Mouse (Mus musculus) embryonic facial prominence, embryonic 10.5 days (tissue): ENCODE data around the gene Olfr223. TPM values are rescaled to one million over a fixed set of nuclear protein-coding genes. Genes with fewer than 3 reads are reported as not detected.

ENCODE experiments used
- polyA plus RNA-seq: library from polyadenylated mRNA; unstranded; fragments of >200 nt; fragmentation: Nextera tagmentation; extraction: Ambion mirVana; gene quantifications from 2 replicates; pipeline ENCODE4 v1.2.1, GENCODE M21; 2016

Gene Olfr223
- polyA plus RNA-seq, 1 experiment from 2014 or later = not detected

Other genes starting within 250 kb of the Olfr223 start
- not detected in 2 replicates for gene Prss38, start 217.6 kb downstream of the Olfr223 start, polyA plus RNA-seq
- gene Jmjd4, start 143.2 kb downstream of the Olfr223 start, polyA plus RNA-seq = 19.1 and 19.6 TPM in 2 replicates
- gene Snap47, start 142.1 kb downstream of the Olfr223 start, polyA plus RNA-seq = 128 and 134 TPM in 2 replicates
- gene Zfp867, start 120.8 kb downstream of the Olfr223 start, polyA plus RNA-seq = 8.6 and 9.3 TPM in 2 replicates
- 37.2 and 39.3 TPM in 2 replicates for gene Zkscan17, start 66.5 kb downstream of the Olfr223 start, polyA plus RNA-seq
- 0.14 and 0.16 TPM in 2 replicates for gene Nlrp3, start 51.7 kb downstream of the Olfr223 start, polyA plus RNA-seq
- gene Olfr222, start 17.1 kb downstream of the Olfr223 start, polyA plus RNA-seq = 0.06 TPM in 1 of 2 replicates, not detected in the other
- 40.8 and 49.9 TPM in 2 replicates for gene Mprip, start 68.0 kb upstream of the Olfr223 start, polyA plus RNA-seq
- gene Pld6, start 194.4 kb upstream of the Olfr223 start, polyA plus RNA-seq = 4.7 TPM in 2 replicates
- gene Flcn, start 216.7 kb upstream of the Olfr223 start, polyA plus RNA-seq = 34.2 and 35.1 TPM in 2 replicates
- 34.3 and 37.3 TPM in 2 replicates for gene Nt5m, start 246.2 kb upstream of the Olfr223 start, polyA plus RNA-seq
- 224 and 231 TPM in 2 replicates for gene Cops3, start 246.5 kb upstream of the Olfr223 start, polyA plus RNA-seq